Comparison of ENCODE assay signal across 9 mouse cellular contexts in the genomic region with DNA sequence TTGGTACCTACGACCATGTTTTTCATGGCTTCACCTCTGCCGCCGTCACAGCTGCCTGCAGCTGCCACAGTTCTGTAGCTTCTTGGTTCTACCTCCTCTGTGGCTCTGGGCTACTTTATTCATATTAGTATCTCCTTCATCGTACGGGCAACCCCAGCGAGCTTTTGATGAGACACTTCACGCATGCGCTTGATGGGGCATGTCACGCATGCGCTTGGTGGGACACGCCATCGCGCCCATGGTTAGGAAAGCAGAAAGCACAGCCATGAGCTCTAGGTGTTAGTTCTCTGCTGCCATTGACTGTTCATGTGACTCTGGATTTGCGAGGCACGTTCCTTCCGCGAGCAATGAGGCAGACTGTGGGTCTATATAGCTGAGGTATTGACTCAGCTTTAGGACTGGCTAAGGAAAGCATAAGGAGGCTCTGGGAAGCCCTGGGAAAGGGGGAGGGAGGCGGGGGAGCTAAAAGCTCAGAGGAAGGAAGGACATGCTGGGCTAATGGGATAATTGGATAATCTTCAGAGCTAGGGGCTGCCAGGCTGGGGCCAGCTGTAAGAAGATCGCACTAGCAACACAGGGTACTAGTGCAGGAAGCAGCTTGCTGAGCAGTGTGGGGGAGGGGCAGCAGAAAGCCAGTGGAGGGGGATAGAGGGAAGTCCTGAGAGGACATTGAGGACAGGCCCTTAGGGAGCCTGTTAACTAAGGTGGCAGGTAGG. TPM values are rescaled to one million over a fixed set of nuclear protein-coding genes. Genes with fewer than 3 reads are reported as not detected.
DNase-seq lines count a peak whose midpoint lies in the region; ATAC-seq lines count a peak whose summit lies in the region.
"Had no signal": no experiment of that assay in that cellular context is flagged by ENCODE, and none has a peak within 500 bp of the region (broad histone marks: within the 10 kb centered on the region; RNA-seq: fewer than 3 reads in every experiment).

No protein-coding gene starts in this region.

- no peak for ATAC-seq in heart, embryonic 11.5 days (replicated peaks; ENCODE audit: insufficient number of reproducible peaks, low FRiP score, low TSS enrichment)
- ATAC-seq in neural tube, embryonic 13.5 days (ENCODE audit: low read depth) = peak; percentile 64
- no peak for ATAC-seq in neural tube, embryonic 15.5 days (ENCODE audit: low FRiP score)
- no peak for ATAC-seq in cerebellum, adult (ENCODE audit: insufficient number of reproducible peaks, low FRiP score, low TSS enrichment)

- no peaks in the 10 kb centered on the region for H3K9me3 ChIP-seq in heart, embryonic 11.5 days (replicated peaks; ENCODE audit: control insufficient read depth, low read length)
- H3K9me3 ChIP-seq in neural tube, embryonic 13.5 days = no peaks in the 10 kb centered on the region
- no peaks in the 10 kb centered on the region for H3K9me3 ChIP-seq in neural tube, embryonic 15.5 days (replicated peaks)

- 63% methylated on average over 19 of the region's 19 CpGs for WGBS in heart, embryonic 11.5 days (ENCODE audit: insufficient replicate concordance)
- 77% methylated on average over 19 of the region's 19 CpGs for WGBS in neural tube, embryonic 13.5 days
- 71% methylated on average over 19 of the region's 19 CpGs for WGBS in neural tube, embryonic 15.5 days

- H3K4me3 ChIP-seq in heart, embryonic 11.5 days (ENCODE audit: low read depth, low read length) = no peak overlapping the region
- H3K4me3 ChIP-seq in neural tube, embryonic 13.5 days = no peak overlapping the region
- no peak overlapping the region for H3K4me3 ChIP-seq in neural tube, embryonic 15.5 days (replicated peaks)
- H3K4me3 ChIP-seq: myocyte had no signal

- H3K4me2 ChIP-seq in heart, embryonic 11.5 days = no peak overlapping the region
- H3K4me2 ChIP-seq in neural tube, embryonic 13.5 days = no peak overlapping the region
- H3K4me2 ChIP-seq in neural tube, embryonic 15.5 days = no peak overlapping the region

- H3K27me3 ChIP-seq in heart, embryonic 11.5 days (ENCODE audit: control insufficient read depth, insufficient read depth, low read length) = no peaks in the 10 kb centered on the region
- H3K27me3 ChIP-seq in neural tube, embryonic 13.5 days = no peaks in the 10 kb centered on the region; the same call in 1 of the 2 replicates
- H3K27me3 ChIP-seq in neural tube, embryonic 15.5 days (replicated peaks) = no peaks in the 10 kb centered on the region
- H3K27me3 ChIP-seq in splenic B cell, adult 2 months (ENCODE audit: control insufficient read depth, insufficient read depth, low read length, poor library complexity, severe bottlenecking) = no peaks in the 10 kb centered on the region

- H3K27ac ChIP-seq in heart, embryonic 11.5 days (ENCODE audit: low read depth, low read length) = no peak overlapping the region
- H3K27ac ChIP-seq in neural tube, embryonic 13.5 days (replicated peaks) = no peak overlapping the region
- H3K27ac ChIP-seq in neural tube, embryonic 15.5 days (replicated peaks) = no peak overlapping the region

- DNase-seq in heart, adult 11 months = peak; percentile 82
- DNase-seq in induced T-regulatory cell, adult 2 months (ENCODE audit: low read depth) = peak; percentile 23
- DNase-seq in splenic B cell, adult 2 months (ENCODE audit: low read depth, low spot score) = peak; percentile 65
- no peak for DNase-seq in lung, adult 18-20 months

- H3K36me3 ChIP-seq in heart, embryonic 11.5 days (ENCODE audit: control insufficient read depth, insufficient read depth, low read length) = no peaks in the 10 kb centered on the region
- H3K36me3 ChIP-seq in neural tube, embryonic 13.5 days = no peaks in the 10 kb centered on the region
- no peaks in the 10 kb centered on the region for H3K36me3 ChIP-seq in neural tube, embryonic 15.5 days
- H3K36me3 ChIP-seq in splenic B cell, adult 2 months (ENCODE audit: control insufficient read depth, insufficient read depth, low read length, poor library complexity, severe bottlenecking) = no peaks in the 10 kb centered on the region

- peaks cover 38% of the 10 kb centered on the region for H3K4me1 ChIP-seq in heart, embryonic 11.5 days (ENCODE audit: control insufficient read depth, insufficient read depth, low read length)
- peaks cover 20% of the 10 kb centered on the region for H3K4me1 ChIP-seq in neural tube, embryonic 13.5 days (replicated peaks)
- H3K4me1 ChIP-seq in neural tube, embryonic 15.5 days = peaks cover 13% of the 10 kb centered on the region

- no peak overlapping the region for H3K9ac ChIP-seq in heart, embryonic 11.5 days (ENCODE audit: low read depth, low read length)
- no peak overlapping the region for H3K9ac ChIP-seq in neural tube, embryonic 13.5 days
- no peak overlapping the region for H3K9ac ChIP-seq in neural tube, embryonic 15.5 days (replicated peaks)

RNA-seq across cellular contexts. Expression of a gene that starts 43.4 kb away (rescaled TPM):
- polyA plus RNA-seq in heart, embryonic 11.5 days (2014; fragmentation: Nextera tagmentation; extraction: Ambion mirVana) = 0.39 and 0.46 TPM in 2 replicates
- polyA plus RNA-seq in neural tube, embryonic 13.5 days (2015; fragmentation: Nextera tagmentation; extraction: Ambion mirVana) = not detected in 2 replicates
- 0.23 and 0.51 TPM in 2 replicates for polyA plus RNA-seq in neural tube, embryonic 15.5 days (2015; fragmentation: Nextera tagmentation; extraction: Ambion mirVana)

Comparison
In these comparisons a context has a peak if more than half of its experiments do, and no peak if none do; other contexts are left out.
1. DNase-seq: peak in heart, adult 11 months (single experiment), induced T-regulatory cell, adult 2 months (single experiment) and splenic B cell, adult 2 months (single experiment); none in lung, adult 18-20 months (0 of 2).